Mouse (Mus musculus) olfactory bulb, adult 2 months (tissue): ENCODE results near the gene Hoxc4.

ENCODE experiments used
- CTCF ChIP-seq: fragments of 200-500 bp; IDR thresholded peaks from 2 replicates; pipeline ENCODE4 v1.5.1; 2012; ENCODE audit warnings: low read depth, mild to moderate bottlenecking, low read length, moderate library complexity; ENCODE audit not compliant: insufficient read depth
- POLR2A ChIP-seq: fragments of 200-500 bp; IDR thresholded peaks from 2 replicates; pipeline ENCODE4 v1.6.1; 2012; ENCODE audit warnings: mild to moderate bottlenecking, low read depth, low read length, moderate library complexity; ENCODE audit not compliant: insufficient read depth

- TF ChIP-seq POLR2A (no peak), CTCF (no peak)
Observed at GRCm38 (mm10) chr15:103030142-103030541, 11.4 kb downstream of the Hoxc4 start.
